Mouse (Mus musculus): ENCODE results near the gene Braf. TPM values are rescaled to one million over a fixed set of nuclear protein-coding genes. Genes with fewer than 3 reads are reported as not detected.

Braf gene
- total RNA-seq, 2 experiments from 2014 or later, result 22.3 to 23.0 TPM

DNA sequence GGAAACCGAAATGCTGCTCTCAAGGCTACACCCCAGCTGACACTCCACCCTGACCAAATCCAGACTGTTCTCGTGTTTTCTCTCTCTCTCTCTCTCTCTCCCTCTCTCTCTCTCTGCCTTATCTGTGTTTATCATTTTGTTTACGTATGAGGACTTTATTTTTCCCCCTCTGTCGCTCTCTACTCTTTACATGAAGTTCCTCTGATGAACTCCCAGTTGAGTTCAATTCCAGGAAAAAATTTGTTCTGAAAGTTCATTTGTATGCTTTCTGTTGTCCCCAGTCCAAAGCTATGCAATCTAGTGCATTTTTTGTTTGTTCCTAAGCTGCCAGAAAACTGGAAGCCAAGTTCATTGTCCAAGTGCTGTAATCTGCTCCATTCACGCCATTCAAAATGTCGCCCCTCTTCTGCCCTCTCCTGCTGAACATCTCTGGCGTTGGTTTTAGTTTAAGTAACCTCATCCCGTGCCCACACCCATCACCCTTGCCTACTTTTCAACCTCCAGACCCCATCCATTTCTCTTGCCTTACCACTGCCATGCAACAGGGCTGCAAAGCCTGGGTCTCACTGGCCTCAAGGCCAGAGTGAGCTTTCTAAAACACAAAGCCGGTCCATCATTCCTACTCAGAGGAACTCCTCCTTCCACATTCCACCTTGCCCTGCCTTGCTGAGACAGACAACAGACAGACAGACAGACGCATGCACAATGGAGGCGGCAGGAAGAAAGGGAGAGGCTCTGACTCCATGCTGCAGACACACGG lies 170.2 kb downstream of the Braf start:
- DNase-seq, result no peak

Other genes with a start within 250 kb of the Braf start
- gene Dennd2a, start 167.6 kb downstream of the Braf start, total RNA-seq (2021), result 10 to 100 TPM; 26.1 to 27.5 TPM
- gene Adck2, start 151.6 kb downstream of the Braf start, total RNA-seq (2021), result 10 to 100 TPM; 15.9 to 16.6 TPM
- not detected for gene Gm42420, start 139.7 kb downstream of the Braf start, total RNA-seq (2021)
- gene Ndufb2, start 132.9 kb downstream of the Braf start, total RNA-seq (2021), result 100 to 1,000 TPM; 406 to 449 TPM
- 10 to 100 TPM; 81.4 to 95.1 TPM for gene Mrps33, start 85.5 kb upstream of the Braf start, total RNA-seq (2021)
- gene Tmem178b, start 147.8 kb upstream of the Braf start, total RNA-seq (2021), result under 1 TPM; 0.16 to 0.29 TPM